Mouse (Mus musculus): Measurements from ENCODE around the gene Frrs1l. TPM values are rescaled to one million over a fixed set of nuclear protein-coding genes. Genes with fewer than 3 reads are reported as not detected.
A peak's percentile ranks its signal among the peaks of the same experiment; 100 is the strongest.

Gene Frrs1l
- total RNA-seq, 1 experiment from 2014 or later: 0.41 TPM

- DNase-seq: no peak
Measured at GRCm38 (mm10) chr4:56965586-56966179, 24.5 kb downstream of the Frrs1l start.

- DNase-seq: no peak
Measured at GRCm38 (mm10) chr4:56963687-56964086, 26.5 kb downstream of the Frrs1l start.

DNA sequence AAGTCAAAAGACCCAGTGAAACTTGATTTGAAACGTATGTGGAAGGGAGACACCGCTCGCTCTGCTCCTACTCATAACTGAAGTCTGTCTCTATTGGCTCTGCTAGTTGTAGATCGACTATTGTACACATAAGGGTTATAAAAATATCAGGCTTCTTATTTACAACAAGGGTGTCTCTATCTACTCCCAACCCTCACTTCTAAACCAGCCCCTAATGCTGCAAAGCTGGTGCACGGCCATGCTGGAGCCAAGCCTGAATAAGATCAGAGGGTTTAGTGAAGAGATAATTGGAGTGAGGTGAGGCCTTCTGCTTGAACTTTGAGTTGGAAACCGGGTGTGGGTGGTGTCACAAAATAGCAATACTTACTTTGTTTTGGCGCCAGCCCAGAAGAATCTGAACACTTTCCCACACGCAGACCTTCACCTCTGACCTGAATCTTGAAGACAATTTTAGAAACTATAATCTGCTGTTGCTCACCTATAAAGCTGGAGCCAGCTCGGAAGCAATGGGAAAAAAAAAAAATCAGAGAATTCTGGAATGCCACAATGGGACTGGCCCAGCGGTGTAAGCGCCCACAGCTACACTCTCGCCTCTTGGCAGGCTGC, 28.8 kb downstream of the Frrs1l start:
- DNase-seq: no peak

DNA sequence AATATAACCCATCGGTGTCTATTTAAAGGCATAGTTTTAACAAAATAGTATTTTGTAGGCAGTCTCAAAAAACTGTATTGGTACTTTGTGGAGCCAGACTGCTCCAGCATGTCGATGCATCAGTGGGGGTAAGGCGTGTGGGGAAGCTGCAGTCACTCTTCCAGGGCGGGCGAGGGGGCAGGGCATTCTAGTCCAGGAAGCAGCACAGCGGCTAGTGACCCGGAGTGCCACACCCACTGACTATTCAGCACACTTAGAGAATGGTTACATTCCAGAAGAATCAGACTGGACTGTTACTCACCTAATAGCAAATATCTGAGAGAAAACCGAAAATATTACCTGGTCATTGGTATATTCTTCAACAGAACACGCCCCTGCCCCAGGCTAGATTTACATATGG, 32.7 kb downstream of the Frrs1l start:
- no peak for DNase-seq

GRCm38 (mm10) chr4:56953235-56953634, 37.0 kb downstream of the Frrs1l start:
- DNase-seq: no peak

DNA sequence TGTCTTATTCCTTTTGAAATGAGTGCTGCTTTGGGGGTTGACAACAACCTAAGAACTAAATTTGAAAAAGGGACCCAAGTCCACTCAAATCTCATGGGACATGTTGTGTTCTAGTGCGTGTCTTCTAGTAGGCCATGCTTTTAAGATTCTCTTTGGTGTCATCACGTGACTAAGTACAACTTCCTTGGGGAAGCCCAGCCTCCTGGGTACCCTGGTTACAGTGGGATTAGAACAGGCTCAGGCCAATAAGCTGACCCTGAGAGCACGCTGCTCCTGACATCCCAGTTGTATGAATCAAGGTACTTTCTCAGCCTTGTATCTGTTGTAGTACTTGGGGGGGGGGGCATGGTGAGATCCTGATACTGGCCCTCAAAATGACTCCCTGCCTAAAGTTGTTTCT, 38.5 kb downstream of the Frrs1l start:
- no peak for DNase-seq

DNA sequence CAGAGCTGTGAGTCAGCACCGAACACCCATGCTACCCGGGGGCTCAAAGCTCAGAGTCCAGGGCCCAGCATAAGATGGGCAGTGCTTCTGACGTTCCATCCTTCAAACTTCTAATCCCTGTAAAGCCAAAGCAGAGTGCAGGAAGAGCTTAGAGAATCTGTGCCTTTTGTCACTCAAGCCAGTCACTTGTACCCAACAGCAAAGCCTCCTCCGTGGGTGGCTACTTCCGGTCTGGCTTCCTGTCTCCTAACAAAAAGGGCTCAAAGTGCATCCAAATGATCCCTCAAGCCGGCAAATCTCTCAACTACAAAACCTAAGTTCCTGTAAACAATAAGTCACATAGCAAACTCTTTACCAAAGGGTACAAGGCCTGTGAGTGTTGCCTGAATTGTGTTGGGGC, 40.7 kb downstream of the Frrs1l start:
- no peak for DNase-seq

- DNase-seq: peak; percentile 97
Measured at GRCm38 (mm10) chr4:56946641-56947640, 43.2 kb downstream of the Frrs1l start, which contains the start of gene Tmem245. Tmem245 (minus strand) TSS chr4:56947437.

GRCm38 (mm10) chr4:56946180-56946579, 44.0 kb downstream of the Frrs1l start:
- DNase-seq: no peak

GRCm38 (mm10) chr4:56944286-56944685, 45.9 kb downstream of the Frrs1l start:
- peak; percentile 25 for DNase-seq

GRCm38 (mm10) chr4:56943258-56943657, 46.9 kb downstream of the Frrs1l start:
- no peak for DNase-seq

GRCm38 (mm10) chr4:56942567-56942966, 47.6 kb downstream of the Frrs1l start:
- DNase-seq: no peak

DNA sequence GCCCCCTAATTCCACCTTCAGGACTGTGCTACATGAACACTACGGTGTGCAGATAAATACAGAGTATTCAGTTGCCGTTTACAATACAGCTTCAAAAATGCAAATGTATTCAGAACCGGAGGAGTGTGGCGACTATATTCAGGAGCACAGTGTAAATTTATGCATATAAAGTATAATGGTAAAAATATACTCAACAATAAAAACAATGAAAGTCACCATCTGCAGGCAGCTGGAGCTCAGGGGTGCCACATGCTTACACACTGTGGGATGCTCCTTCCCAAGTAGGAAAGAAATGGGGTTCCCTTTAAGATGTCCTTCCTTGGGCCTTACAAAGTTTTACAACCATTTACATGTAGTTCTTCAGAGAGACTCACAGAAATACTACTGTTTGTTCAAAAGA, 48.7 kb downstream of the Frrs1l start:
- DNase-seq: no peak

GRCm38 (mm10) chr4:56937136-56937535, 53.1 kb downstream of the Frrs1l start:
- DNase-seq: peak; percentile 62

- no peak for DNase-seq
Measured at GRCm38 (mm10) chr4:56935327-56935726, 54.9 kb downstream of the Frrs1l start.

GRCm38 (mm10) chr4:56933154-56933553, 57.0 kb downstream of the Frrs1l start:
- DNase-seq: no peak

DNA sequence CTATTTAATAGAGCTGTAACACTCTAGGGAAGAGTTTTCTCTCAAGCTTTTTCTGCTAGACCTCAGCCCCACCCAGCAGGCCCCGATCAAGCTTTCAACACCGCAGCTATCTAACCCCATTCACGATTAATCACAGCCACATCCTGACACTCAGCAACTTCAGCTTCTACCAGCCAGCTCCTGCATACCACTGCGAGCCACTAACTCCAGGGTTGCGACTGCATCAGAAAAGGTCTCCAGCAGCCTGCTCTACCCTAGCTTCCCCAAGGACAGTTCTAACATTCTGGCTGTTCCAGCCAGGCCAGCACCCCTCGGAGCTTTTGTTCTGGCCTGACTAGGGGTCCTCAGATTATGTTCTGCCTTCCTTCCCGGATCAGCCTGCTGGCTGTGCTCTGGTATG, 58.1 kb downstream of the Frrs1l start:
- DNase-seq: no peak

GRCm38 (mm10) chr4:56930312-56930711, 59.9 kb downstream of the Frrs1l start:
- no peak for DNase-seq

GRCm38 (mm10) chr4:56926971-56927370, 63.2 kb downstream of the Frrs1l start:
- DNase-seq: peak; percentile 32

DNA sequence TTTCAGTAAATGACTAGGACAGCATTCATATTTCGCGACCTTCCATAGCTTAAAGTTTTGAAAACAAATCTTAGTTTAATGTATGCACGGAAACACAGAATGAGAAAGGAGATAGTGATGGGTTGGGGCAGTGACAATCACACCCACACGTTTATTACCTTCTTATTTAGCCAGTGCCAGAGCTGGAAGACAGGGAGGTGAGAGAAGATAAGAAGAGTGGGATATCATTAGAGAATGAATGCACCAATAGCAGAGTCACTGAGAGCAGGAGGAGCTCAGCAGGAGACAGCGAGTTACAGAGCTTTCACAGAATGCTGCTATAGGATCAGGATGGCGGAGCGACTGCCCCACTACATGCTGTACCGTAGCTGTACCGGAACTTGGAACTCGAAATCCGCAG, 68.0 kb downstream of the Frrs1l start:
- DNase-seq: no peak

DNA sequence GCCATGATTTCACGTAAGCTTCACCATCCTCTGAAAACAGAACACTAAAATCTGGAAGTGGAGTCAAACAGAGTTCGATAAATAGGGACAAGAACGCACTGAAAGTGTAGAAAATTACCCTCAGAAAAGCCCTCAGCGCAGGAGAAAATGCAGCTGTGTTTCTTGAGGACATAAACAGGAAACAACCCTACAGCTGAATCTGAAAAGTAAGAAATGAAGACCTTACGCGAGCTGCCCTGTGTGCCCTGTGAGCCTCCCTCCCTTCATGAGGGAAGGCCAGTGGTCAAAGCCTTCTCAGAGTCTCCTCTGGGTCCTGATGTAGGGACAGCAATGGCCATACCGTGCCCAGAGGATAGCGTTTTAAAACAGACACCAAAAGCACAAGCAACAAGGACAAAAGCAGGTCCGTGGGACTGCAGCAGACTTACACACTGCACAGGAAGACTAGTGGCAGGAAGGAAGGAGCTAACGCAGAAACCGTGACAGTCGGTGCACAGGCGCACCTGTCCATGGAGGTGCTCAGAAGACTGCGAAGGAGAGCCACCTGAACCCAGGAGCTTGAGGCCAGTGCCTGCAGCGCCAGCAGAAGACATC, 74.4 kb downstream of the Frrs1l start:
- no peak for DNase-seq

DNA sequence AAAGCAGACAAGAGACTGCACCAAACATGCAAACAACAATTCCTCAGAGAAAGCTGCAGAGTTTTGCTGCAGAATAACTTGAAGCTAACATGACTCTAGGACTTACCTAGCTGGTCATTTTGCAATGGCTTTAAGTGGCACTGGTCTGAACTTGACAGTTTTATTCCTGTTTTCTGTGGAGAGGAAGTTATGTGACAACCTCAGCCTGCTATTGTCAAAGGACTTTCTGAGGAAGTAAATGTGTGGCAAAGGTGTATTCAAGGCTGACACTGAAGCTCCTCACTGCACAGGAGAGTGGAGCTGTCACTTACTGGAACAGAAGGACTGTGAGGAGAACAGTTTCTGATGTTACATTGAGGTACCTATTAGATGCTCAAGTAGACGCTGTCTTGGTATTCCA, 75.4 kb downstream of the Frrs1l start:
- DNase-seq: no peak

- DNase-seq: no peak
Measured at GRCm38 (mm10) chr4:56914338-56914737, 75.9 kb downstream of the Frrs1l start.
